In the genomic region with DNA sequence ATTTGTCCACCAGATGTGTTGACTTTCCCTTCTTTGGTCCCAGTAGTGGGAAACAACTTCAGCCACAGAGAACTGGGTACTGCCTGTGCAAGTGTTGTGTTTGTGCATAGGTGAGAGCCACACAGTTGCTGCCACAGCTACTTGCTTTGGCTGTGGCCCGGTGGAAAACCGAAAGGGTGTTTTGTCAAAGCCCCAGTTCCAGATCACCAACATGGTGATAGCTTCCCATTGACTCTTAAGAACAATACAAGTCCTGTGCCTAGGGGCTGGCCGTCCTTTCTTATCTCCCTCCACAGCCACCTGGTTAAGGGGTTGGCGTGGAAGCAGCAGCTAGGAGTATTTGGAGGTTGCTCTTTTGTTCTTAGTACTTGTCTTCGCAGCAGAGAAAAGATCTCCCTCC, we compare ENCODE assay signal across 9 mouse cellular contexts. TPM values are rescaled to one million over a fixed set of nuclear protein-coding genes. Genes with fewer than 3 reads are reported as not detected.
DNase-seq lines count a peak whose midpoint lies in the region; ATAC-seq and TF ChIP-seq lines count a peak whose summit lies in the region.
"Had no signal": no experiment of that assay in that cellular context is flagged by ENCODE, and none has a peak within 500 bp of the region (broad histone marks: within the 10 kb centered on the region; RNA-seq: fewer than 3 reads in every experiment).

No protein-coding gene starts in this region.

- H3K9ac ChIP-seq in embryonic facial prominence, embryonic 12.5 days: peak overlapping the region; percentile 45
- peak overlapping the region; percentile 33; the same call in 1 of the 2 replicates for H3K9ac ChIP-seq in hindbrain, postnatal 0 days (replicated peaks; ENCODE audit: low read length)
- peak overlapping the region; percentile 54; the same call in 1 of the 2 replicates for H3K9ac ChIP-seq in neural tube, embryonic 12.5 days
- H3K9ac ChIP-seq: liver, embryonic 14.5 days had no signal

- DNase-seq in left cerebral cortex, adult 2 months (ENCODE audit: extremely low spot score in 1 of 2, low spot score in 2 of 2): no peak
- no peak for DNase-seq in left cerebral cortex, adult 9 months (ENCODE audit: low spot score in 2 of 2)
- no peak for DNase-seq in hindbrain, postnatal 0 days (ENCODE audit: low spot score)
- DNase-seq in layer of hippocampus, adult 11-12 months (ENCODE audit: low spot score): no peak
- no peak for DNase-seq in gastrocnemius, postnatal 10 days
- DNase-seq in spleen, postnatal 10 days (ENCODE audit: low spot score in 2 of 2): no peak

- TF ChIP-seq CTCF in left cerebral cortex, adult 2 months (IDR thresholded peaks at IDR 0.05): no peak
- no peak for TF ChIP-seq CTCF in hindbrain, postnatal 0 days (IDR thresholded peaks at IDR 0.05; ENCODE audit: low read depth)

- H3K9me3 ChIP-seq in embryonic facial prominence, embryonic 12.5 days: no peaks in the 10 kb centered on the region
- no peaks in the 10 kb centered on the region for H3K9me3 ChIP-seq in hindbrain, postnatal 0 days (ENCODE audit: low read length)
- H3K9me3 ChIP-seq in neural tube, embryonic 12.5 days: no peaks in the 10 kb centered on the region

- 7% methylated on average over 5 of the region's 5 CpGs for WGBS in embryonic facial prominence, embryonic 12.5 days
- WGBS in hindbrain, postnatal 0 days: 19% methylated on average over 5 of the region's 5 CpGs
- 16% methylated on average over 5 of the region's 5 CpGs for WGBS in neural tube, embryonic 12.5 days

- H3K4me3 ChIP-seq in left cerebral cortex, adult 2 months: peak overlapping the region; percentile 37
- peak overlapping the region; percentile 36 for H3K4me3 ChIP-seq in embryonic facial prominence, embryonic 12.5 days
- peak overlapping the region; percentile 36 for H3K4me3 ChIP-seq in hindbrain, postnatal 0 days (ENCODE audit: low read length)
- peak overlapping the region; percentile 37 for H3K4me3 ChIP-seq in neural tube, embryonic 12.5 days

- H3K27me3 ChIP-seq in embryonic facial prominence, embryonic 12.5 days: no peaks in the 10 kb centered on the region
- H3K27me3 ChIP-seq in hindbrain, postnatal 0 days (ENCODE audit: insufficient read depth, low read length): no peaks in the 10 kb centered on the region
- H3K27me3 ChIP-seq in neural tube, embryonic 12.5 days (replicated peaks): no peaks in the 10 kb centered on the region

- peak overlapping the region; percentile 89 for H3K27ac ChIP-seq in left cerebral cortex, adult 2 months
- peak overlapping the region; percentile 97 for H3K27ac ChIP-seq in embryonic facial prominence, embryonic 12.5 days
- peak overlapping the region; percentile 80 for H3K27ac ChIP-seq in hindbrain, postnatal 0 days
- H3K27ac ChIP-seq in neural tube, embryonic 12.5 days: 0 out of 2 replicates have a peak overlapping the region, but pooled peaks have one; percentile 68
- H3K27ac ChIP-seq: liver, embryonic 14.5 days had no signal

- intact Hi-C loops in left cerebral cortex, adult 2 months (cut with DNase I): no loop called here

- H3K4me2 ChIP-seq in embryonic facial prominence, embryonic 12.5 days (replicated peaks): peak overlapping the region; percentile 91
- peak overlapping the region; percentile 59 for H3K4me2 ChIP-seq in hindbrain, postnatal 0 days (ENCODE audit: low read depth, low read length)
- H3K4me2 ChIP-seq in neural tube, embryonic 12.5 days (replicated peaks): peak overlapping the region; percentile 67

- H3K36me3 ChIP-seq in embryonic facial prominence, embryonic 12.5 days: peaks cover 32% of the 10 kb centered on the region
- H3K36me3 ChIP-seq in hindbrain, postnatal 0 days (ENCODE audit: insufficient read depth, low read length): no peaks in the 10 kb centered on the region
- H3K36me3 ChIP-seq in neural tube, embryonic 12.5 days: peaks cover 10% of the 10 kb centered on the region

- ATAC-seq in embryonic facial prominence, embryonic 12.5 days (ENCODE audit: insufficient number of reproducible peaks, insufficient read depth, low FRiP score, low TSS enrichment): no peak
- no peak for ATAC-seq in hindbrain, postnatal 0 days
- no peak for ATAC-seq in neural tube, embryonic 12.5 days (ENCODE audit: low FRiP score, low read depth)

- H3K4me1 ChIP-seq in embryonic facial prominence, embryonic 12.5 days: peaks cover 79% of the 10 kb centered on the region
- H3K4me1 ChIP-seq in hindbrain, postnatal 0 days (ENCODE audit: insufficient read depth, low read length): peaks cover 22% of the 10 kb centered on the region; the same call in 1 of the 2 replicates
- H3K4me1 ChIP-seq in neural tube, embryonic 12.5 days: peaks cover 54% of the 10 kb centered on the region

RNA-seq across cellular contexts. Expression of gene Ephb3, which starts 5.6 kb away (rescaled TPM):
- 10 to 100 TPM; 26.8 to 27.3 TPM for total RNA-seq in left cerebral cortex, adult 2 months (2021)
- 76.1 and 79.7 TPM in 2 replicates for polyA plus RNA-seq in embryonic facial prominence, embryonic 12.5 days (2016; fragmentation: Nextera tagmentation; extraction: Ambion mirVana)
- total RNA-seq in hindbrain, postnatal 0 days (2014; rRNA removed): 21.4 and 22.3 TPM in 2 replicates
- 8.3 and 8.6 TPM in 2 replicates for polyA plus RNA-seq in hindbrain, postnatal 0 days (2015; fragmentation: Nextera tagmentation; extraction: Ambion mirVana)
- 18.8 and 20.4 TPM in 2 replicates for polyA plus RNA-seq in neural tube, embryonic 12.5 days (2016; fragmentation: Nextera tagmentation; extraction: Ambion mirVana)
- 10 to 100 TPM in 1 of 2 experiments, 1 to 10 TPM in 1; 6.1 to 11.8 TPM for total RNA-seq in gastrocnemius, postnatal 10 days (2021)

RNA-seq across cellular contexts. Expression of gene Teddm3, which starts 56.4 kb away (rescaled TPM):
- total RNA-seq in left cerebral cortex, adult 2 months (2021): 1 to 10 TPM; 1.1 to 1.4 TPM
- polyA plus RNA-seq in embryonic facial prominence, embryonic 12.5 days (2016; fragmentation: Nextera tagmentation; extraction: Ambion mirVana): not detected in 2 replicates
- total RNA-seq in hindbrain, postnatal 0 days (2014; rRNA removed): 0.10 and 0.43 TPM in 2 replicates
- 0.23 and 0.33 TPM in 2 replicates for polyA plus RNA-seq in hindbrain, postnatal 0 days (2015; fragmentation: Nextera tagmentation; extraction: Ambion mirVana)
- polyA plus RNA-seq in neural tube, embryonic 12.5 days (2016; fragmentation: Nextera tagmentation; extraction: Ambion mirVana): not detected in 2 replicates
- total RNA-seq in gastrocnemius, postnatal 10 days (2021): not detected
- polyA plus RNA-seq: liver, embryonic 14.5 days had no signal
